Mouse (Mus musculus) colon, adult 2 months (tissue): ENCODE measurements around the gene 1700012A03Rik. TPM values are rescaled to one million over a fixed set of nuclear protein-coding genes. Genes with fewer than 3 reads are reported as not detected.

ENCODE experiments used
- polyA plus RNA-seq: library from polyadenylated mRNA; depleted of rRNA; stranded (reverse); fragments of >200 nt; gene quantifications from 2 replicates; pipeline ENCODE4 v1.2.3, GENCODE M21; 2012; rRNA removed

The 1700012A03Rik gene
- polyA plus RNA-seq = not detected in 2 replicates

GRCm38 (mm10) chr6:32049951-32050345 lies at the start of gene 1700012A03Rik:
1700012A03Rik (plus strand) TSS chr6:32050246.

